Mouse (Mus musculus): Measurements from ENCODE around the gene Slc35b2.

GRCm38 (mm10) chr17:45551249-45551796, 12.4 kb upstream of the Slc35b2 start:
- TF ChIP-seq CTCF (conservative IDR thresholded peaks at IDR 0.05; ENCODE audit: low read length) (no peak), NANOG (IDR thresholded peaks at IDR 0.05; ENCODE audit: borderline replicate concordance, low read length) (no peak)

Data from E14TG2a.4 (cell line).